In the genomic region with DNA sequence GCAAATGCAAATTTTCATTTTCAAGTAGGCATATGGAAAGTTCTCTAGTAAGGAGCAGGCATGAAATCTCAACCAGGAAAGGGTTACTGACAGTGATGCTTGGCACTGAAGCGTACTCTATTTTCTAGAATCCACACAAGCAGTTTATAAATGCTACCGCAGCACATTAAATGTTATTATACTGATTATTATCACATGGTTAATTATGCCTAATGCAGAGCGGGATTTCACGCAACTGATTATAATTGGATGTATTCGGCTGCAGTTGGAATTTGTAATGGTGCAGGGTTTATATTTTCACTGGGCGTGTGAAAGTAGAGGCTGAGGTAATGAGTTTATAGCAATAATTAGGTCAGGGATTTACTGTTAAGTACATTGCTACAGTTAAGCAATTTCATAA, we compare ENCODE assay signal across 27 mouse cellular contexts.
DNase-seq lines count a peak whose midpoint lies in the region; ATAC-seq and TF ChIP-seq lines count a peak whose summit lies in the region.
"Had no signal": no experiment of that assay in that cellular context is flagged by ENCODE, and none has a peak within 500 bp of the region (broad histone marks: within the 10 kb centered on the region; RNA-seq: fewer than 3 reads in every experiment).

No protein-coding gene starts in this region.

- no peak overlapping the region for H3K9ac ChIP-seq in forebrain, embryonic 14.5 days (ENCODE audit: low read length)
- H3K9ac ChIP-seq in forebrain, postnatal 0 days, result no peak overlapping the region
- no peak overlapping the region for H3K9ac ChIP-seq in midbrain, embryonic 13.5 days (replicated peaks)
- H3K9ac ChIP-seq in hindbrain, embryonic 16.5 days (ENCODE audit: low read depth, low read length), result no peak overlapping the region
- no peak overlapping the region for H3K9ac ChIP-seq in midbrain, postnatal 0 days (replicated peaks; ENCODE audit: low read length, poor library complexity, severe bottlenecking)
- H3K9ac ChIP-seq: kidney, embryonic 15.5 days; limb, embryonic 13.5 days; lung, embryonic 15.5 days; stomach, embryonic 15.5 days had no signal

- H3K36me3 ChIP-seq in forebrain, embryonic 14.5 days (ENCODE audit: control insufficient read depth, insufficient read depth, low read length), result no peaks in the 10 kb centered on the region
- no peaks in the 10 kb centered on the region for H3K36me3 ChIP-seq in forebrain, postnatal 0 days (ENCODE audit: insufficient read depth)
- H3K36me3 ChIP-seq in midbrain, embryonic 13.5 days, result no peaks in the 10 kb centered on the region
- no peaks in the 10 kb centered on the region for H3K36me3 ChIP-seq in midbrain, embryonic 10.5 days
- no peaks in the 10 kb centered on the region for H3K36me3 ChIP-seq in hindbrain, embryonic 16.5 days (ENCODE audit: control insufficient read depth, insufficient read depth, low read length)
- no peaks in the 10 kb centered on the region for H3K36me3 ChIP-seq in midbrain, postnatal 0 days (ENCODE audit: insufficient read depth, low read length)
- H3K36me3 ChIP-seq: kidney, embryonic 15.5 days; limb, embryonic 13.5 days; lung, embryonic 15.5 days; stomach, embryonic 15.5 days had no signal

- H3K27ac ChIP-seq in forebrain, embryonic 14.5 days (ENCODE audit: low read depth, low read length), result no peak overlapping the region
- H3K27ac ChIP-seq in forebrain, postnatal 0 days (ENCODE audit: low read depth, low read length), result no peak overlapping the region
- H3K27ac ChIP-seq in midbrain, embryonic 13.5 days, result no peak overlapping the region
- no peak overlapping the region for H3K27ac ChIP-seq in midbrain, embryonic 10.5 days (replicated peaks)
- H3K27ac ChIP-seq in hindbrain, embryonic 16.5 days (ENCODE audit: low read depth, low read length), result no peak overlapping the region
- no peak overlapping the region for H3K27ac ChIP-seq in midbrain, postnatal 0 days (ENCODE audit: low read depth, low read length)
- H3K27ac ChIP-seq: gastrocnemius, adult 2 months; kidney, embryonic 15.5 days; limb, embryonic 13.5 days; lung, embryonic 15.5 days; stomach, embryonic 15.5 days had no signal

- H3K4me2 ChIP-seq in forebrain, embryonic 14.5 days (ENCODE audit: low read length), result no peak overlapping the region
- H3K4me2 ChIP-seq in forebrain, postnatal 0 days (ENCODE audit: low read depth), result no peak overlapping the region
- H3K4me2 ChIP-seq in midbrain, embryonic 13.5 days (replicated peaks), result no peak overlapping the region
- no peak overlapping the region for H3K4me2 ChIP-seq in hindbrain, embryonic 16.5 days (ENCODE audit: low read length)
- H3K4me2 ChIP-seq in midbrain, postnatal 0 days (ENCODE audit: low read depth, low read length, poor library complexity, severe bottlenecking), result no peak overlapping the region
- H3K4me2 ChIP-seq: heart, embryonic 11.5 days; kidney, embryonic 15.5 days; limb, embryonic 13.5 days; liver, embryonic 11.5 days; lung, embryonic 15.5 days; stomach, embryonic 15.5 days had no signal

- intact Hi-C loops in left cerebral cortex, postnatal 25 days (cut with DNase I), result no loop called here

- 33% methylated on average over 6 of the region's 6 CpGs for whole genome bisulfite sequencing in forebrain, embryonic 14.5 days
- WGBS in forebrain, postnatal 0 days, result 25% methylated on average over 6 of the region's 6 CpGs
- WGBS in midbrain, embryonic 13.5 days, result 60% methylated on average over 6 of the region's 6 CpGs
- 93% methylated on average over 6 of the region's 6 CpGs for WGBS in midbrain, embryonic 10.5 days
- WGBS in hindbrain, embryonic 16.5 days, result 55% methylated on average over 6 of the region's 6 CpGs
- WGBS in midbrain, postnatal 0 days, result 51% methylated on average over 6 of the region's 6 CpGs

- DNase-seq in forebrain, embryonic 14.5 days (ENCODE audit: low spot score), result peak; percentile 65
- no peak for DNase-seq in forebrain, postnatal 0 days
- DNase-seq in midbrain, embryonic 10.5 days (ENCODE audit: low spot score), result no peak
- DNase-seq in midbrain, postnatal 0 days (ENCODE audit: low spot score), result peak; percentile 11
- no peak for DNase-seq in spleen, adult 12 weeks (ENCODE audit: low spot score)
- no peak for DNase-seq in left cerebral cortex, postnatal 25 days (ENCODE audit: low spot score in 2 of 2)
- DNase-seq: adrenal gland, postnatal 10 days; cerebellum, adult 11 months; cerebellum, adult 9-10 months; cerebellum, postnatal 36 days; gastrocnemius, adult 2 months; gastrocnemius, postnatal 36 days; heart, adult 18-20 months; heart, postnatal 36 days; kidney, adult 11 months; kidney, postnatal 25 days; lung, postnatal 36 days had no signal

- no peaks in the 10 kb centered on the region for H3K27me3 ChIP-seq in forebrain, embryonic 14.5 days (replicated peaks; ENCODE audit: control insufficient read depth, insufficient read depth, low read length)
- H3K27me3 ChIP-seq in forebrain, postnatal 0 days (ENCODE audit: insufficient read depth, low read length), result no peaks in the 10 kb centered on the region
- no peaks in the 10 kb centered on the region for H3K27me3 ChIP-seq in midbrain, embryonic 13.5 days
- no peaks in the 10 kb centered on the region for H3K27me3 ChIP-seq in midbrain, embryonic 10.5 days (ENCODE audit: low read depth, poor library complexity, severe bottlenecking)
- H3K27me3 ChIP-seq in hindbrain, embryonic 16.5 days (replicated peaks; ENCODE audit: control insufficient read depth, insufficient read depth, low read length), result no peaks in the 10 kb centered on the region
- H3K27me3 ChIP-seq in midbrain, postnatal 0 days (ENCODE audit: insufficient read depth, low read length), result no peaks in the 10 kb centered on the region
- H3K27me3 ChIP-seq: kidney, embryonic 15.5 days; limb, embryonic 13.5 days; lung, embryonic 15.5 days; Patski; stomach, embryonic 15.5 days had no signal

- TF ChIP-seq CTCF in forebrain, postnatal 0 days (IDR thresholded peaks at IDR 0.05; ENCODE audit: low read depth), result no peak
- TF ChIP-seq CTCF in midbrain, postnatal 0 days (IDR thresholded peaks at IDR 0.05), result no peak

- ATAC-seq in forebrain, embryonic 14.5 days, result peak; percentile 40; the same call in 1 of the 2 replicates
- no peak for ATAC-seq in forebrain, postnatal 0 days
- peak; percentile 21; the same call in 1 of the 2 replicates for ATAC-seq in midbrain, embryonic 13.5 days
- peak; percentile 51 for ATAC-seq in hindbrain, embryonic 16.5 days
- no peak for ATAC-seq in midbrain, postnatal 0 days (ENCODE audit: low FRiP score)
- ATAC-seq: inflammation-experienced regulatory T-cells, adult 6 months; Patski had no signal

- H3K4me3 ChIP-seq in forebrain, embryonic 14.5 days (ENCODE audit: low read depth, low read length), result no peak overlapping the region
- H3K4me3 ChIP-seq in forebrain, postnatal 0 days (ENCODE audit: low read depth, low read length), result no peak overlapping the region
- H3K4me3 ChIP-seq in midbrain, embryonic 13.5 days (replicated peaks), result no peak overlapping the region
- no peak overlapping the region for H3K4me3 ChIP-seq in midbrain, embryonic 10.5 days
- no peak overlapping the region for H3K4me3 ChIP-seq in hindbrain, embryonic 16.5 days (ENCODE audit: low read length)
- no peak overlapping the region for H3K4me3 ChIP-seq in midbrain, postnatal 0 days (ENCODE audit: low read depth, low read length)
- H3K4me3 ChIP-seq: gastrocnemius, adult 2 months; kidney, embryonic 15.5 days; limb, embryonic 13.5 days; lung, embryonic 15.5 days; stomach, embryonic 15.5 days had no signal

- no peaks in the 10 kb centered on the region for H3K9me3 ChIP-seq in forebrain, embryonic 14.5 days (replicated peaks; ENCODE audit: control insufficient read depth, low read length)
- no peaks in the 10 kb centered on the region for H3K9me3 ChIP-seq in forebrain, postnatal 0 days (ENCODE audit: low read length)
- no peaks in the 10 kb centered on the region for H3K9me3 ChIP-seq in midbrain, embryonic 13.5 days
- no peaks in the 10 kb centered on the region for H3K9me3 ChIP-seq in midbrain, embryonic 10.5 days (replicated peaks)
- 0 out of 2 replicates have a peak, but pooled peaks cover 2% of the 10 kb centered on the region for H3K9me3 ChIP-seq in hindbrain, embryonic 16.5 days (ENCODE audit: control insufficient read depth, low read length)
- H3K9me3 ChIP-seq in midbrain, postnatal 0 days (ENCODE audit: low read length), result no peaks in the 10 kb centered on the region
- H3K9me3 ChIP-seq: kidney, embryonic 15.5 days; limb, embryonic 13.5 days; lung, embryonic 15.5 days; stomach, embryonic 15.5 days had no signal

- peaks cover 12% of the 10 kb centered on the region for H3K4me1 ChIP-seq in forebrain, embryonic 14.5 days (ENCODE audit: control insufficient read depth, insufficient read depth, low read length)
- H3K4me1 ChIP-seq in forebrain, postnatal 0 days (ENCODE audit: insufficient read depth), result peaks cover 13% of the 10 kb centered on the region
- peaks cover 12% of the 10 kb centered on the region for H3K4me1 ChIP-seq in midbrain, embryonic 13.5 days (replicated peaks)
- peaks cover 7% of the 10 kb centered on the region; the same call in 1 of the 2 replicates for H3K4me1 ChIP-seq in midbrain, embryonic 10.5 days
- H3K4me1 ChIP-seq in hindbrain, embryonic 16.5 days (ENCODE audit: control insufficient read depth, insufficient read depth, low read depth, low read length), result no peaks in the 10 kb centered on the region; the same call in 1 of the 2 replicates
- H3K4me1 ChIP-seq in midbrain, postnatal 0 days (ENCODE audit: insufficient read depth, low read length), result no peaks in the 10 kb centered on the region; the same call in 1 of the 2 replicates
- H3K4me1 ChIP-seq: kidney, embryonic 15.5 days; limb, embryonic 13.5 days; lung, embryonic 15.5 days; stomach, embryonic 15.5 days had no signal

Comparison
In these comparisons a context has a peak if more than half of its experiments do, and no peak if none do; other contexts are left out.
1. ATAC-seq: peak in forebrain, embryonic 14.5 days (single experiment), midbrain, embryonic 13.5 days (single experiment) and hindbrain, embryonic 16.5 days (single experiment); none in forebrain, postnatal 0 days (single experiment) and midbrain, postnatal 0 days (single experiment).
2. DNase-seq: peak in forebrain, embryonic 14.5 days (single experiment) and midbrain, postnatal 0 days (single experiment); none in forebrain, postnatal 0 days (single experiment), midbrain, embryonic 10.5 days (single experiment), spleen, adult 12 weeks (single experiment) and left cerebral cortex, postnatal 25 days (0 of 2).